Mouse (Mus musculus): ENCODE results near the gene Jmjd8.

- TF ChIP-seq CTCF (IDR thresholded peaks at IDR 0.05; ENCODE audit: insufficient read depth, low read length) (no peak), POLR2A (IDR thresholded peaks at IDR 0.05; ENCODE audit: borderline replicate concordance, extremely low read depth, low read depth, low read length) (no peak)
These were observed 19.7 kb upstream of the Jmjd8 start, which contains the start of gene Fbxl16 for GRCm38 (mm10) chr17:25808789-25809605.

Measured in lung, adult 2 months (tissue).